Mouse (Mus musculus): Measurements from ENCODE around the gene Chrm5.

Gene Chrm5

GRCm38 (mm10) chr2:112480669-112481068 is at the start of gene Chrm5:
Chrm5 (minus strand) TSS chr2:112480769.
- no peak for DNase-seq

GRCm38 (mm10) chr2:112526933-112527332 is 46.4 kb upstream of the Chrm5 start:
- DNase-seq: no peak

DNA sequence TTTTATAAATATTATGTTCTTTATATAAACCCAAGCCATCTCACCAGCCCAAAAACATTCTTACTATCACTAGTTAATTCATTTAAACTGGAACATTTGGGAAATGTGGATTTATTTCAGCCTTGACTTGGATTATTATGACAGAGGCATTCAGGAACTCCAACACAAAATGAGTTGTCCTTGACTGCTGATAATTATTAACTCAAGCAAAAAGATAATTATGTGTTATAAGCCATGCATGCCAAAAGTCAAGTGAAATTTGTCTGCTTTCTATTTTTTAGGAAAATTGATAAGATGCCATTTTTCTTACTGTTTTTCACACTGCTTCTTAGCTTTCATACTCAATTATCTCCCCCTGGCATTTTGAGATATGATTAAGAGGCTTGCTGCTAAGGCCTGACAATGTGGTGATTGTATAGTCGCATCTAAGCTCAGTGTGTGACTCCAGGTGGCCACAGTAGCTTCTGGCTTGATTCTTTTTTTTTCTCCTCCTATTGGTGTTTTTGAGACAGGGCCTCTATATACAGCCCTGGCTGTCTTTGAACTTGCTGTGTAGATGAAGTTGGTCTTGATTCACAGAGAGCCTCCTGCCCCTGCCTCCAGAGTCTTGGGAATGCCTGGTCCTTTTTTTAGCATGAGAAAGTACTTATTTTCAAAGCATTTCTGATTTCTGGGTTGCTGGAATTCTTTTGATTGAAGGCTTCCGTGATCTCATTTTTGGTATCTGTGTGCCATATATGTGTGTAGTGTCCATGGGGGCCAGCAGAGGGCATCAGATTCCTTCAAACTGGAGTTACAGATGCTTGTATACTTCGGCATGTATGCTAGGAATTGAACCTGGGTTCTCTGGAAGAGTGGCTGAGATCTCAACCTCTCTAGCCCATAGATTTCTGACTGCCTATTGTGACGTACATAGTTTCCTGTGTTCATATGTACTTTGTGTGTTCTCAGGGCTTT is 40.2 kb upstream of the Chrm5 start:
- no peak for DNase-seq

GRCm38 (mm10) chr2:112518541-112518940 is 38.0 kb upstream of the Chrm5 start:
- DNase-seq: no peak

DNA sequence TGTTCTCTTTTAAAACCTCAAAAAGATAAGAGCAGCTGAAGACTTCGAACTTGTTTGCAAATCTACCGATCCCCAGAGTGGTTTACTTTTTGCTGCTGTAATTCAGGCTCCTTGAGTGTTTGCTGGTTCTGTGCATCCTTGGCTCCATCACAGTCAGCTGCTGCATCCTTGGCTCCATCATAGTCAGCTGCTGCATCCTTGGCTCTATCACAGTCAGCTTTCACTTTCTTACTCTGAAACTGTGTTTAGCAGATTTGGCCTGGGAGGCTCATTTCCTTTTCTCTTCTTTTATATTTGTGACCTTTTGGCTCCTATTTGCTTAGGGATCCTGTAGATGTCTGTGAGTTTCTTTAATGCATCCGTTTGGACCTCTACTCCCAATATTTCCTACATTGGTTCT is 36.6 kb upstream of the Chrm5 start:
- DNase-seq: no peak

DNA sequence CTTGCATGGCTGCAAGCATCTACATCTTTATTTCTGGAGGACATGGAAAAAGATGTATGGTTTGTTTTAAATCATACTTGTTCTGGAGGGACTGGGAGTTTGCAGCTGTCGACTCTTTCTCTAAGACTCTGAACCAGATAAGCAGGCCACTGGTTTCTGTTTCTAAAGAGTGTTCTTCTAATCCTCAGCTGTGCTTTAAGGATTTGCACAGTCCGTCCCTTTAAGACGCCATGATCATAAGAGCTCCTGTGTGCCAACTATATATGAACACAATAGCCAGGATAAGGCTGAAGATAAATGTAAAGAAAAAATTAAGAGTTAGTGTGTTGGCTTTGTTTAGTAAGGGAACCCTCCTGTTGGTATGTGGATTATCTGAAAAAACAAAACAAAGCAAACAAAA is 36.2 kb upstream of the Chrm5 start:
- DNase-seq: no peak

- no peak for DNase-seq
Observed at GRCm38 (mm10) chr2:112513036-112513435, 32.5 kb upstream of the Chrm5 start.

- no peak for DNase-seq
Observed at GRCm38 (mm10) chr2:112510140-112510539, 29.6 kb upstream of the Chrm5 start.

DNA sequence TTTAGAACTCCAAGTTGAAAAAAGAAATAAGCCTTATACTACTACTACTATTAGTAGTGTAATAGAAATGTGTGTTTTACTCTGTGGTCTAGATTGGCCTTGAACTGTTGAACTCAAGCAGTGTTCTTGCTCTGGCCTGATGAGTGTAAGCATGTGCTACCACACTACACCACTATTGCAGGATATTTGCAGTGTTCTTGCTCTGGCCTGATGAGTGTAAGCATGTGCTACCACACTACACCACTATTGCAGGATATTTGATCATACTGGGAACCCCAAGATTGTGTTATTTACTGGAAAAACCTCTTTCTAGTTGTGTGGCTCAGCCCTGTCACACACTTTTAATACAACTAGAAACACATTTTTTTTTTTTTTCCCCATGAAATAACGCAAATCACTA is 26.9 kb upstream of the Chrm5 start:
- no peak for DNase-seq

- DNase-seq: no peak
Observed at GRCm38 (mm10) chr2:112506841-112507435, 26.4 kb upstream of the Chrm5 start.

DNA sequence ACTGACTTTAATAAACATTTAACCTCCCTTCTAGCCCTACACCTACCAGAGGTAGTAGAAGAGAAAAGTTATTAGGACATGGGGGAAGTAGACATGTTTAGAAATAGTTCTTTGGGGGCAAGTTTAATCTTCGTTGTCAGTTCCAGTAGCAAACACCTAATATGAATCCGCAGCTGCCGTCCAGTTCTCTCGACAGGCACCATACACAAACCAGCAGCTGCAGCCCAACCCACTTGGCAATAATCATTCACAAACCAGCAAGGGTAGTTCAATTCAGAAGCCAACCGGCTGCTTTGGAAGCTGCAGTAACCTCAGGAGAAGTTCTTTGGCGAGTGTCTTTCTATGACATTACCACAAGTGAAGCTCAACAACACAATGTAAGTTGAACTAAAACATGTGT is 23.4 kb upstream of the Chrm5 start:
- no peak for DNase-seq

DNA sequence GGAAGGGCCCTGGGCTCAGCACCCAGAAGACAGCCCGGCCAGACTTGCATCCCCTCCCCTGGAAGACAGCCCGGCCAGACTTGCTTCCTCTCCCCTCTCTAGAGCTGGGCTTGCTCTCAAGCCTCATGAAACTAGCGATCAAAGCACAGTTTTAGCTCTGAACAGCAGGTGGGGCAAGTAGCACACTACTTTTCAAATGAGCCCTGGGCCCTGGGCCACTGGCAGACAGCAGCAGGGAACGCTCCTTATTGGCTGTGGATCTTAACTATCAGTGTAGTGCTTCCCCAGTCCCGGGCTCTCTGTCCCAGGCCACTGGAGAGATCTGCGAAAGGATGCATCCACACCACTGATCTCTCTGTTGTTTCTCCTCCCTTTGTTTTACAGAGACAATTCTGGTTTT is 20.6 kb upstream of the Chrm5 start:
- peak; percentile 78 to 80 for DNase-seq

GRCm38 (mm10) chr2:112497851-112498250 is 17.3 kb upstream of the Chrm5 start:
- DNase-seq: peak; percentile 20 to 62

GRCm38 (mm10) chr2:112493539-112494260 is 13.1 kb upstream of the Chrm5 start:
- no peak for DNase-seq

- peak; percentile 83 to 94 for DNase-seq
Observed at GRCm38 (mm10) chr2:112492856-112493538, 12.4 kb upstream of the Chrm5 start, which contains the start of gene Aven. Aven (plus strand) TSS chr2:112492964.

- peak in 1 of 2 experiments; percentile 17 for DNase-seq
Observed at GRCm38 (mm10) chr2:112492431-112492855, 11.9 kb upstream of the Chrm5 start.

DNA sequence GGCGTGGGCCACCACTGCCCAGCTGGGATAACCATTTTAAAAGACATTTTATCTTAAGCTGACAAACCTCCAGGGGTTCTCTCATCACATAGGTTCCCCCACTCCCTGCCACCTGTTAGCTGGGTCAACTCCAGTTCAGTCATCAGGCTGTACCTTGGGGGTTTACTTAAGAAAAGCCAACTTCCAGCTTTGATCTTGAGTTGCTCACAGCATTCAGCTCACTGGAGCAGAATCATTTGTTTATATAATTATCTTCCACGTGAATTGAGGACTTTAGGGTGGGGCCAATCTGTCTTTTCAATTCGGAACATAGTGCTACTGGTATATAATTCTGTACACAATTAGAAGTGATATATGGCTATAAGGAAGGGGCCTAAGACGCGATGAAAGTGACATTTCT is 11.1 kb upstream of the Chrm5 start:
- DNase-seq: no peak

DNA sequence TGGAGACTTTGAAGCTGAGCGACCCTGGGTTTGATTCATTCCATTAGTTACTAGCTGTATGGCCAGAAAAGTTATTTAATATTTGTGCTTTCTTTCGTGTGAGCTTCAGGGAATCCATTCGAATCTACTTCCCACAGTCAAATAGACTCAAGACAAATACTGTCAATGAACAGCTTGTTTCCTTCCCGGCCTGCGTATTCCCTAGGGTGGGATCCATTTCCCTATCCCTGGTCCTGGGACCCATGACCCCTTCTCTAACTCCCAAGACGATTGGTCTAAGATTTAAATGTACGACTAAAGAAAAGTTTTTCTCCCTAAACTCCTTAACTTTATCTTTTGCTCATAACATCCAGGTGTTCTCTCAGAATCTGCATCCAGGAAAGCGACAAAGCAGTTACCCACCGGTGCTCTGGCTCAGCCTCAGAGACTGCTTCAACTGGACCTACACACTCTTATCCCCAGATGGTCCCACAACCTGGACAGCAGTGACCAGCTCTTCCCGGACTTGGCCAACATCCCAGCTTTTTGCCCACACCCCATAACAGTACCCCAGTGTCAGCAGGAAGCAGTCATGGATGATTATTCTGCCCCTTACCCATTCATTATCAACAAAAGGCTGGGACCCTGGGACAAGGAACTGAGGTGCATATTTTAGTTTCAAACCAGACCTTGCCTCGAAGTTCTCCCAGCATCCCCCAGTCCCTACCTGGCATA is 10.1 kb upstream of the Chrm5 start:
- no peak for DNase-seq

DNA sequence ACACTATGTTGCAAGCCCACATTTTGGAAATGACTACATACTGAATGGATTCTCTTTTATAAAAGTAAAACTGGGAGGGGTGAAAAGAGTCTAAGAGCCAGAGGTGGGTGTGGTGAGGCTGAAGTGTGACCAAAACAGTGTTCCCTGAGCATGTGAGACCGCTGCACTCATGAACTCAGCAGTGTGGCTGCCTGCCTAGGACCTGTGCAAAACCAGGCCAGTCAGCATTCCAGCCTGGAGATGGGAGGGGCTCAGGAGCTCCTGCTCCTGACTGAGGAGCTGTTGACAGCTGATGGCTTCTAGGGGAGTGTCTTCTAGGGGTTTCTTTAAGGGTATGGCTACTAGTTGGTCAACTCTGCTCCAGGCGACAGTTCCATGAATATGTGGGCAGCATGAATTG is 4.3 kb upstream of the Chrm5 start:
- DNase-seq: peak; percentile 18 to 50

- no peak for DNase-seq
Observed at GRCm38 (mm10) chr2:112483334-112483651, 2.7 kb upstream of the Chrm5 start.

DNA sequence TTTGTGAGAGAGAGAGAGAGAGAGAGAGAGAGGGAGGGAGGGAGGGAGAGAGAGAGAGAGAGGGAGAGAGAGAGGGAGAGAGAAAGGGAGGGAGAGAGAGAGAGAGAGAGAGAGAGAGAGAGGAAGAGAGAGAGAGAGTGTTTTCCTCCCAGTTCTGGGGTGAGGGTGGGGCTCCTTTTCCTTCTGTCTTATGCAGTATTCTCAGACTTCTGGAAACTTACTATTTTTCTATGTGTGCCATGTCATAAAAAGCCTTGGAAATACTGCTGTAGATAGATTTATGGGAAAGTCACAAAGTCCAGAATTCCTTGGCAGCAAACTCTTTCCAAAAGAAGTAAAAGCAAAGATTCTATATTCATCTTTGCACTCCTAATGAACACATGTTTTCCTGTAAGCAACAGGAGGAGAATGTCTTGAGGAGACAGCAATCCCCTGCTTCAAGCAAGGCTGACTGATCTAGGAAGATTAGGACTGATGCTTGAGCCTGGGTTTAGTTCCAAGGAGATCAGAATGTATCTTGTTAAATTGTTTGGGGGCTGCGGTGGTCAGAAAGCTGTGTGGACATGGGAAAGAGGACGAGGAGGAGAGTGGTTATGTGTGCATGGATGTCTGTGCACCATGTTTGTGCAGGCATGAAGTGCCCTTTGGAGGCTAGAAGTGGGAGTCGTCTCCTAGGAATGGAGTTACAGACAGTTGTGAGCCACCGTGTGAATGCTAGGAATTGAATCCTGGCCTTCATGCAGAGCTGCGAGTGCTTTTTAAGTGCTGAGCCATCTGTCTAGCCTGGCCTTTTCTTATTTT is 2.2 kb upstream of the Chrm5 start:
- DNase-seq: no peak

Measured in kidney, postnatal 25 days (tissue).